Mouse (Mus musculus): ENCODE results near the gene Grap.

GRCm38 (mm10) chr11:61612116-61612635 is 40.9 kb upstream of the Grap start:
- TF ChIP-seq POLR2A (IDR thresholded peaks at IDR 0.05; ENCODE audit: low read depth, low read length) (no peak), CTCF (IDR thresholded peaks at IDR 0.05; ENCODE audit: extremely low read depth, insufficient read length, insufficient replicate concordance, low read depth, low read length) (no peak)
